Mouse (Mus musculus) midbrain, embryonic 16.5 days (tissue): ENCODE data around the gene Memo1. TPM values are rescaled to one million over a fixed set of nuclear protein-coding genes. Genes with fewer than 3 reads are reported as not detected.
"Not testable (repeated sequence)": the region's sequence is repeated elsewhere in the genome, so short reads cannot be mapped to it uniquely, and the experiment has no call there.

ENCODE experiments used
- ATAC-seq: fragments of 200-750 bp; cut with Nextera tagmentation; 2 replicates; pipeline ENCODE4 v1.8.0; 2017; ENCODE audit warnings: moderate TSS enrichment
- H3K27ac ChIP-seq: fragments of 300-500 bp; sonication (generic); 2 replicates; pipeline ENCODE4 v1.5.1; 2014; ENCODE audit warnings: mild to moderate bottlenecking, low read length, mixed read lengths
- H3K27me3 ChIP-seq: fragments of 300-500 bp; sonication (generic); 2 replicates; pipeline ENCODE4 v1.6.1; 2014; ENCODE audit warnings: low read depth, low read length, mixed read lengths; ENCODE audit not compliant: control insufficient read depth, insufficient read depth
- H3K36me3 ChIP-seq: fragments of 300-500 bp; sonication (generic); 2 replicates; pipeline ENCODE4 v1.6.1; 2014; ENCODE audit warnings: mild to moderate bottlenecking, low read length, moderate library complexity, mixed read lengths; ENCODE audit not compliant: control insufficient read depth, insufficient read depth
- H3K4me1 ChIP-seq: fragments of 300-500 bp; sonication (generic); 2 replicates; pipeline ENCODE4 v1.6.1; 2014; ENCODE audit warnings: mild to moderate bottlenecking, low read length, mixed read lengths; ENCODE audit not compliant: control insufficient read depth, insufficient read depth
- H3K4me2 ChIP-seq: fragments of 300-500 bp; sonication (generic); 2 replicates; pipeline ENCODE4 v1.6.1; 2014; ENCODE audit warnings: mild to moderate bottlenecking, low read length, mixed read lengths
- H3K4me3 ChIP-seq: fragments of 300-500 bp; sonication (generic); 2 replicates; pipeline ENCODE4 v1.5.1; 2014; ENCODE audit warnings: low read depth, mild to moderate bottlenecking, low read length, moderate library complexity, mixed read lengths
- H3K9ac ChIP-seq: fragments of 300-500 bp; sonication (generic); 2 replicates; pipeline ENCODE4 v1.6.1; 2014; ENCODE audit warnings: low read depth, low read length, mixed read lengths
- H3K9me3 ChIP-seq: fragments of 300-500 bp; sonication (generic); replicated peaks from 2 replicates; pipeline ENCODE4 v1.6.1; 2014; ENCODE audit warnings: mild to moderate bottlenecking, low read length, mixed read lengths; ENCODE audit not compliant: control insufficient read depth, poor library complexity, severe bottlenecking
- WGBS: fragments of 180-500 bp; shearing (Covaris S2); extraction: QIAGEN DNeasy Blood & Tissue Kit; methylation state at CpG from one replicate; pipeline ENCODE4 v1.1.7; 2014; 5-methylcytosine and 5-hydroxymethylcytosine counted together
- polyA plus RNA-seq: library from polyadenylated mRNA; unstranded; fragments of >200 nt; fragmentation: Nextera tagmentation; extraction: Ambion mirVana; gene quantifications from 2 replicates; pipeline ENCODE4 v1.2.1, GENCODE M21; 2015

Gene Memo1
- polyA plus RNA-seq, 1 experiment from 2014 or later = 50.6 TPM

GRCm38 (mm10) chr17:74217304-74217703 is 78.0 kb downstream of the Memo1 start:
- H3K27me3 ChIP-seq = no peaks in the 10 kb centered on the region
- WGBS = 85% methylated on average over 2 of the region's 2 CpGs

GRCm38 (mm10) chr17:74212831-74213524 is 82.3 kb downstream of the Memo1 start:
- not testable (repeated sequence) for ATAC-seq, H3K27ac ChIP-seq, H3K9me3 ChIP-seq, H3K4me1 ChIP-seq, H3K27me3 ChIP-seq, H3K4me2 ChIP-seq, H3K36me3 ChIP-seq, H3K9ac ChIP-seq, H3K4me3 ChIP-seq
- 88% methylated on average over 16 of the region's 16 CpGs for WGBS

More at GRCm38 (mm10) chr17:74217304-74217703, 78.0 kb downstream of the Memo1 start:
- Histone ChIP-seq H3K9me3 (no peaks in the 10 kb centered on the region), H3K9ac (no peak overlapping the region), H3K4me1 (no peaks in the 10 kb centered on the region), H3K36me3 (0 out of 2 replicates have a peak, but pooled peaks cover 2% of the 10 kb centered on the region), H3K27ac (no peak overlapping the region), H3K4me3 (no peak overlapping the region), H3K4me2 (no peak overlapping the region)
- no peak for ATAC-seq

- H3K4me2 ChIP-seq = no peak overlapping the region
- no peak for ATAC-seq
- no peak overlapping the region for H3K27ac ChIP-seq
- 57% methylated on average over 5 of the region's 5 CpGs for WGBS
- no peaks in the 10 kb centered on the region for H3K4me1 ChIP-seq
- no peak overlapping the region for H3K4me3 ChIP-seq
- H3K9ac ChIP-seq = no peak overlapping the region
- H3K9me3 ChIP-seq = no peaks in the 10 kb centered on the region
- 0 out of 2 replicates have a peak, but pooled peaks cover 3% of the 10 kb centered on the region for H3K36me3 ChIP-seq
- H3K27me3 ChIP-seq = no peaks in the 10 kb centered on the region
Observed at GRCm38 (mm10) chr17:74209143-74209908, 86.0 kb downstream of the Memo1 start.

GRCm38 (mm10) chr17:74195943-74196342 is 99.4 kb downstream of the Memo1 start:
- no peak overlapping the region for H3K4me3 ChIP-seq
- no peak overlapping the region for H3K27ac ChIP-seq
- 56% methylated on average over 2 of the region's 2 CpGs for WGBS
- no peak for ATAC-seq
- H3K9me3 ChIP-seq = no peaks in the 10 kb centered on the region
- no peaks in the 10 kb centered on the region for H3K4me1 ChIP-seq
- no peak overlapping the region for H3K9ac ChIP-seq
- no peaks in the 10 kb centered on the region for H3K27me3 ChIP-seq
- no peaks in the 10 kb centered on the region for H3K36me3 ChIP-seq
- H3K4me2 ChIP-seq = no peak overlapping the region

- H3K36me3 ChIP-seq = no peaks in the 10 kb centered on the region
- H3K9me3 ChIP-seq = no peaks in the 10 kb centered on the region
- no peak overlapping the region for H3K4me2 ChIP-seq
- 0 out of 2 replicates have a peak overlapping the region, but pooled peaks have one; percentile 6 for H3K9ac ChIP-seq
- H3K4me3 ChIP-seq = no peak overlapping the region
- WGBS = 79% methylated on average over 9 of the region's 9 CpGs
- H3K4me1 ChIP-seq = no peaks in the 10 kb centered on the region
- H3K27me3 ChIP-seq = no peaks in the 10 kb centered on the region
- ATAC-seq = no peak
- no peak overlapping the region for H3K27ac ChIP-seq
Observed at GRCm38 (mm10) chr17:74194755-74195154, 100.6 kb downstream of the Memo1 start.

GRCm38 (mm10) chr17:74193463-74193862 is 101.9 kb downstream of the Memo1 start:
- H3K36me3 ChIP-seq = no peaks in the 10 kb centered on the region
- H3K27ac ChIP-seq = no peak overlapping the region
- ATAC-seq = no peak
- H3K9ac ChIP-seq = no peak overlapping the region
- WGBS = 81% methylated on average over 1 of the region's 1 CpGs
- H3K4me3 ChIP-seq = no peak overlapping the region
- H3K4me2 ChIP-seq = no peak overlapping the region
- no peaks in the 10 kb centered on the region for H3K4me1 ChIP-seq
- H3K9me3 ChIP-seq = no peaks in the 10 kb centered on the region
- no peaks in the 10 kb centered on the region for H3K27me3 ChIP-seq

DNA sequence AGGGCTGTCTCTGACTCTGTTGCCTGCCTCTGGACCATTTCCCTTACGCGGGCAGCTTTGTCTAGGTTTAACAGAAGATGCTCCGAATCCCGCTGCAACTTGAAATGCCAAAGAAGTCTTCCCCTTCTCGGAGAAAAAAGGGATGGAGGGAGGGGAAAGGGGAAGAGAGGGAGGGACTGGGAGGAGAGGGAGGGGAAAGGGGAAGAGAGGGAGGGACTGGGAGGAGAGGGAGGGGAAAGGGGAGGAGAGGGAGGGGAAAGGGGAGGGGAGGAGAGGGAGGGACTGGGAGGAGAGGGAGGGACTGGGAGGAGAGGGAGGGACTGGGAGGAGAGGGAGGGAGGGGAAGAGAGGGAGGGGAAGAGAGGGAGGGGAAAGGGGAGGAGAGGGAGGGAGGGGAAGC is 103.9 kb downstream of the Memo1 start:
- no peaks in the 10 kb centered on the region for H3K27me3 ChIP-seq
- no peak overlapping the region for H3K4me2 ChIP-seq
- H3K9me3 ChIP-seq = no peaks in the 10 kb centered on the region
- H3K4me3 ChIP-seq = no peak overlapping the region
- no peaks in the 10 kb centered on the region for H3K36me3 ChIP-seq
- no peak for ATAC-seq
- no peaks in the 10 kb centered on the region for H3K4me1 ChIP-seq
- H3K27ac ChIP-seq = no peak overlapping the region
- 75% methylated on average over 5 of the region's 5 CpGs for WGBS
- no peak overlapping the region for H3K9ac ChIP-seq

DNA sequence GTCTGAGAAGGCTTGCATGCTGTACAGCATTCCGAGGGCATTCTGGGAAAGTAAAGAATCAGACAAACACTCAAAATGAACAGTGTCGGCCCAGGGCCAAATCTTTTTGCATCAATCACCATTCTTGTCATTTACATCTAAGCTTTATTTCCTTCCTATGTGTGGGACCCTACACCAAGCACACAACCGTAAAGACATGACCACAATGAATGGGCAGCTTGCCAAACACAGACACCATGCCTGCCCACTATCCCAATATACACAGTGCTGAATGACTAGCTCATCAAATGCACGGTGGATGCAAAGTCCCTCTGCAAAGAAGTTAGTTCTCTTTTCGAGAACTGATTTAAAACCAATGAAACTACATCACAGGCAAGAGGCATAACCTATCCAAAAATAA is 109.1 kb downstream of the Memo1 start:
- WGBS = 75% methylated on average over 5 of the region's 5 CpGs
- Histone ChIP-seq H3K4me1 (no peaks in the 10 kb centered on the region), H3K27me3 (no peaks in the 10 kb centered on the region), H3K36me3 (no peaks in the 10 kb centered on the region), H3K9me3 (no peaks in the 10 kb centered on the region), H3K27ac (no peak overlapping the region), H3K9ac (no peak overlapping the region), H3K4me3 (no peak overlapping the region), H3K4me2 (no peak overlapping the region)
- ATAC-seq = 0 out of 2 replicates have a peak, but pooled peaks have one; percentile 58

- H3K27ac ChIP-seq = no peak overlapping the region
- no peak overlapping the region for H3K4me3 ChIP-seq
- no peak for ATAC-seq
- no peaks in the 10 kb centered on the region for H3K9me3 ChIP-seq
- no peaks in the 10 kb centered on the region for H3K4me1 ChIP-seq
- H3K4me2 ChIP-seq = no peak overlapping the region
- WGBS = 100% methylated on average over 1 of the region's 1 CpGs
- H3K9ac ChIP-seq = no peak overlapping the region
- H3K36me3 ChIP-seq = no peaks in the 10 kb centered on the region
- no peaks in the 10 kb centered on the region for H3K27me3 ChIP-seq
Observed at GRCm38 (mm10) chr17:74184739-74185138, 110.6 kb downstream of the Memo1 start.
